Mouse (Mus musculus) lung, embryonic 16.5 days (tissue): ENCODE results near the gene Gm20905. TPM values are rescaled to one million over a fixed set of nuclear protein-coding genes. Genes with fewer than 3 reads are reported as not detected.
"Not testable (repeated sequence)": the region's sequence is repeated elsewhere in the genome, so short reads cannot be mapped to it uniquely, and the experiment has no call there.

Experiments
- ATAC-seq: fragments of 200-750 bp; cut with Nextera tagmentation; 2 replicates; pipeline ENCODE4 v1.8.0; 2017; ENCODE audit warnings: low read depth, mild to moderate bottlenecking, moderate library complexity
- H3K27ac ChIP-seq: fragments of 300-500 bp; sonication (generic); 2 replicates; pipeline ENCODE4 v1.5.1; 2014; ENCODE audit warnings: mild to moderate bottlenecking, control low read depth, low read length
- H3K27me3 ChIP-seq: fragments of 300-500 bp; sonication (generic); 2 replicates; pipeline ENCODE4 v1.6.1; 2014; ENCODE audit warnings: low read depth, low read length, mixed read lengths; ENCODE audit not compliant: control insufficient read depth, insufficient read depth
- H3K36me3 ChIP-seq: fragments of 300-500 bp; sonication (generic); 2 replicates; pipeline ENCODE4 v1.6.1; 2014; ENCODE audit warnings: low read length; ENCODE audit not compliant: control insufficient read depth, insufficient read depth
- H3K4me1 ChIP-seq: fragments of 300-500 bp; sonication (generic); replicated peaks from 2 replicates; pipeline ENCODE4 v1.6.1; 2014; ENCODE audit warnings: low read length, mixed read lengths; ENCODE audit not compliant: control insufficient read depth, insufficient read depth
- H3K4me2 ChIP-seq: fragments of 300-500 bp; sonication (generic); 2 replicates; pipeline ENCODE4 v1.6.1; 2014; ENCODE audit warnings: low read depth, low read length, control low read depth
- H3K4me3 ChIP-seq: fragments of 300-500 bp; sonication (generic); 2 replicates; pipeline ENCODE4 v1.5.1; 2014; ENCODE audit warnings: mild to moderate bottlenecking, low read length, control low read depth
- H3K9ac ChIP-seq: fragments of 300-500 bp; sonication (generic); 2 replicates; pipeline ENCODE4 v1.6.1; 2014; ENCODE audit warnings: low read length, control low read depth
- H3K9me3 ChIP-seq: fragments of 300-500 bp; sonication (generic); 2 replicates; pipeline ENCODE4 v1.6.1; 2016; ENCODE audit warnings: low read length; ENCODE audit not compliant: control insufficient read depth
- WGBS: fragments of 180-500 bp; shearing (Covaris S2); extraction: QIAGEN DNeasy Blood & Tissue Kit; methylation state at CpG from one replicate; pipeline ENCODE4 v1.1.7; 2014; 5-methylcytosine and 5-hydroxymethylcytosine counted together
- polyA plus RNA-seq: library from polyadenylated mRNA; unstranded; fragments of >200 nt; fragmentation: Nextera tagmentation; extraction: Ambion mirVana; gene quantifications from 2 replicates; pipeline ENCODE4 v1.2.1, GENCODE M21; 2015

Gene Gm20905
- polyA plus RNA-seq: not detected in 2 replicates

GRCm38 (mm10) chrY:37259503-37259902 is at the start of gene Gm20905:
TSS of gene Gm20905 (minus strand) at chrY:37259603.
- H3K27me3 ChIP-seq: not testable (repeated sequence)

More at GRCm38 (mm10) chrY:37259503-37259902, at the start of gene Gm20905:
- not testable (repeated sequence) for H3K9ac ChIP-seq, H3K4me1 ChIP-seq, H3K36me3 ChIP-seq, H3K4me2 ChIP-seq, H3K27ac ChIP-seq, H3K4me3 ChIP-seq, H3K9me3 ChIP-seq, ATAC-seq
- WGBS: no CpG with 5 or more reads among the region's 6 CpGs
